Mouse (Mus musculus): ENCODE measurements at regions not wholly inside any gene's neighbourhood (a gene's known extent, or its start where the extent isn't known, plus 50 kb on each side); places are given as distances from the start of the nearest gene placed in this dataset.

DNA sequence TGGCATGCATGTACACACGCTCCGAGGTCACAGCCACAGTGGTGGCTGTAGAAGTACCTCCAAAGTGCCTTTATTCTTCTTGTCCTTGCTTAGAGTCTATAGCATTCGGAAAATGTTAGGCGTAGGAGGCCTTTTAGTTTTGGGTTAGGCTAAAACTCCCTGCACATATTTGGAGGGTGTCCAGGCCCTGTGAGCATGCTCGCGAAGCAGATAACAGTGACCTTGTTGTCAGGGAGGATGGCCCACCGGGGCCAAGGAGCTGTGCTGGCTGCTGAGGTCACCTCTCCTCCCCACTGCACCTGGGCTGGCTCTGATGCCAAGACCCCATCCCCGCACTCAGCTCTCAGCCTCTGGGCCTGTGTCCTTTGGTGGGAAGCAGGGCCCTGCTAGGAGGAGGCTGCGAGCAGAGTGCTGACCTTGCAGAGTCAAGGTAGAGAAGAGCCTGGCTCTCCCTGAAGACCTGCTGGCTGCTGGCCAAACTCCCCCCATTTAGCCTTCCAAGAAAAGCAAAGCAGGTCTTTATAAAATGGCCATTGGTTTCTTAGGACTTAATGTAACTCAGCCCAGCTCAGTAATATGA lies 186.9 kb downstream of the Tdh start:
- intact Hi-C loops (cut with DNase I), result no loop called here
- DNase-seq, result peak in 1 of 2 experiments; percentile 68
